Mouse (Mus musculus) small intestine, adult 2 months (tissue): Measurements from ENCODE around the gene Cldn15. TPM values are rescaled to one million over a fixed set of nuclear protein-coding genes. Genes with fewer than 3 reads are reported as not detected.

Experiments used
- H3K27ac ChIP-seq: fragments of 200-500 bp; 2 replicates; pipeline ENCODE4 v1.5.1; 2012; ENCODE audit warnings: low read depth, low read length, control low read depth, inconsistent platforms; ENCODE audit not compliant: insufficient read depth
- H3K27me3 ChIP-seq: fragments of 200-500 bp; 2 replicates; pipeline ENCODE4 v1.6.1; 2012; ENCODE audit warnings: mild to moderate bottlenecking, moderate library complexity, low read length, inconsistent platforms; ENCODE audit not compliant: control insufficient read depth, insufficient read depth
- H3K36me3 ChIP-seq: fragments of 200-500 bp; 2 replicates; pipeline ENCODE4 v1.6.1; 2012; ENCODE audit warnings: mild to moderate bottlenecking, low read length, control low read depth, inconsistent platforms; ENCODE audit not compliant: control insufficient read depth, insufficient read depth
- H3K4me1 ChIP-seq: fragments of 200-500 bp; 2 replicates; pipeline ENCODE4 v1.6.1; 2012; ENCODE audit warnings: low read length, inconsistent platforms, mixed read lengths; ENCODE audit not compliant: control insufficient read depth, insufficient read depth, insufficient read length
- H3K4me3 ChIP-seq: fragments of 200-500 bp; 2 replicates; pipeline ENCODE4 v1.5.1; 2012; ENCODE audit warnings: low read depth, mild to moderate bottlenecking, control low read depth, inconsistent platforms, low read length, moderate library complexity
- CTCF ChIP-seq: fragments of 200-500 bp; IDR thresholded peaks from 2 replicates; pipeline ENCODE4 v1.5.1; 2012; ENCODE audit warnings: low read depth, mild to moderate bottlenecking, control low read depth, inconsistent platforms, low read length, moderate library complexity, mixed read lengths; ENCODE audit not compliant: insufficient replicate concordance, insufficient read length; ENCODE audit errors: extremely low read depth
- POLR2A ChIP-seq: fragments of 200-500 bp; IDR thresholded peaks from 2 replicates; pipeline ENCODE4 v1.6.1; 2012; ENCODE audit warnings: low read depth, mild to moderate bottlenecking, control low read depth, inconsistent platforms, low read length, moderate library complexity
- WGBS: fragments of 180-500 bp; shearing (Covaris S2); methylation state at CpG from one replicate; pipeline ENCODE4 v1.1.7; 2018; 5-methylcytosine and 5-hydroxymethylcytosine counted together
- polyA plus RNA-seq: library from polyadenylated mRNA; depleted of rRNA; stranded (reverse); fragments of >200 nt; gene quantifications from 2 replicates; pipeline ENCODE4 v1.2.3, GENCODE M21; 2012; rRNA removed

Gene Cldn15
- 313 and 657 TPM in 2 replicates for polyA plus RNA-seq

- Histone ChIP-seq H3K36me3 (peaks cover 14% of the 10 kb centered on the region), H3K27me3 (no peaks in the 10 kb centered on the region), H3K4me3 (peak within 1 kb of the TSS; percentile 84), H3K27ac (peak within 1 kb of the TSS; percentile 99), H3K4me1 (peaks cover 38% of the 10 kb centered on the region)
- WGBS = 12% methylated on average over 6 of the region's 6 CpGs
- no peak for TF ChIP-seq CTCF
Measured at GRCm38 (mm10) chr5:136966331-136966730, at the start of gene Cldn15. TSS of gene Cldn15 (plus strand) at chr5:136966616.

DNA sequence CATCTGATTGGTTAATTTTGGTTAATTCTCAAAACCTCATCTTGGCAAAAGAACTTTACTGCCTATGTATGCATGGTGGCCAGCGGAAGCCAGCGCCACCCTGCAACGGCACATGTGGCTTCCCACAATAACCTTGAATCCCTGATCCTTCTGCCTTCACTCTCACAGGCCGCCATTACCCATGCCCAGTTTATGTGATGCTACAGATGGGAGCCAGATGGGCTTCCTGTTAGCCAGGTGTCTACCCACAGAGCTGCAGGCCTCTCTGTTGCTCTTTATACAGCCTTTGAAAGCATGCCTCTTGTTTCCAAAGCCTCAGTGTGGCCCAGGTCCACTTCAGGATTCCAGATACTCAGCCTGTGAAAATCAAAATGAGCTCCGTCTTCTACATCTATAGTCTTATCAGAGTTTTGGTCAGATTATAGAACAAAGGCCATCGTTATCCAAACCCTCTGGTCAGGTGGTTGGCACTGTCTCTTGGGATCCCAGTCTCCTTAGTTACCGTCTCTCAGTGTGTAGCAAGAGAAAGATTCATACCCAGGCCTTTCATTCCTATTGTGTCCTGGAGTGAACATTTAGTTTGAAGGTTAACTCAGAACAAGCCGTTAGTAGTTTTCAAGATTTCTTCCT lies 48.7 kb upstream of the Cldn15 start:
- TF ChIP-seq CTCF (no peak), POLR2A (no peak)
- WGBS = 94% methylated on average over 8 of the region's 8 CpGs
- H3K4me3 ChIP-seq = no peak overlapping the region
- peaks cover 6% of the 10 kb centered on the region for H3K36me3 ChIP-seq
- H3K27ac ChIP-seq = no peak overlapping the region
- peaks cover 8% of the 10 kb centered on the region; the same call in 1 of the 2 replicates for H3K4me1 ChIP-seq
- no peaks in the 10 kb centered on the region for H3K27me3 ChIP-seq

- H3K36me3 ChIP-seq = no peaks in the 10 kb centered on the region
- TF ChIP-seq CTCF (no peak), POLR2A (peak; percentile 67; the same call in 1 of the 2 replicates)
- WGBS = 1% methylated on average over 38 of the region's 38 CpGs
- no peaks in the 10 kb centered on the region for H3K27me3 ChIP-seq
- no peak overlapping the region for H3K27ac ChIP-seq
- peak overlapping the region; percentile 67 for H3K4me3 ChIP-seq
- peaks cover 13% of the 10 kb centered on the region; the same call in 1 of the 2 replicates for H3K4me1 ChIP-seq
Measured at GRCm38 (mm10) chr5:136918655-136919472, 47.6 kb upstream of the Cldn15 start.

DNA sequence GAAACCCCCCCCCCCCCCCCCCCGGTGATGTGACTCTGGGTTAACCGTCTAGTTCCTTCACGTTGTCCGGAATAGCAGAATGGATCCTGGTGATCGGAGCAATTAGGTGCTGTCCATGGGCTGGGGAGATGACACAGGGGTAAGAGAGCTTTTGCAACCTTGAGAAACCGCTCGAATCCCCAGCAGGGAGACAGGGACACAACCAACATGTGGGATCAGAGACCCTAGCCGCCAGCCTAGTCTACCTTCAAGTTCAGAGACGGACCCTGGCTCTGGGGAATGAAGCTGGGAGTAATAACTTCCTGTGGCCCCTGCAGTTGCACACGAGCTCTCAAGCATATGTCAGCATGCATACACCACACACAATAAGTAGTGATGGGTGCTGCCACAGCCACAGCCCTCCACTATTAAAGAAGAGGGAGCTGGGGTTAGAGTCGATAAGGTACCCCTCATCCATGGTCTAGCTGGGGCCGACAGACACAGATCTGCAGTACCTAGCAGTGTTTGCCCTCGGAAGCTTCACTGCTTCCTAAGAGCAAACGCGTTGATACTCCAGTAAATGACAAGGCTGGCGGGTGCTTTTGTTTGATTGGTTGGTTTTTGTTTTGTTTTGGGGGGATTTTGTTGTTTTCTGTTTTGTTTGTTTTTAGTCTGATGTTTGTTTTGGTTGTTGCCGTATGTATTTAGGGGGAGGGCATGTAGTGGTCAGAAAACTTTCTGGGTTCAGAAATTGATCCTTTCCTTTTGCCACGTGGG lies 46.7 kb upstream of the Cldn15 start:
- Histone ChIP-seq H3K27me3 (no peaks in the 10 kb centered on the region), H3K4me1 (peaks cover 19% of the 10 kb centered on the region), H3K27ac (no peak overlapping the region), H3K36me3 (no peaks in the 10 kb centered on the region), H3K4me3 (peak overlapping the region; percentile 67)
- TF ChIP-seq POLR2A = no peak
- TF ChIP-seq CTCF = no peak
- WGBS = 28% methylated on average over 17 of the region's 18 CpGs

DNA sequence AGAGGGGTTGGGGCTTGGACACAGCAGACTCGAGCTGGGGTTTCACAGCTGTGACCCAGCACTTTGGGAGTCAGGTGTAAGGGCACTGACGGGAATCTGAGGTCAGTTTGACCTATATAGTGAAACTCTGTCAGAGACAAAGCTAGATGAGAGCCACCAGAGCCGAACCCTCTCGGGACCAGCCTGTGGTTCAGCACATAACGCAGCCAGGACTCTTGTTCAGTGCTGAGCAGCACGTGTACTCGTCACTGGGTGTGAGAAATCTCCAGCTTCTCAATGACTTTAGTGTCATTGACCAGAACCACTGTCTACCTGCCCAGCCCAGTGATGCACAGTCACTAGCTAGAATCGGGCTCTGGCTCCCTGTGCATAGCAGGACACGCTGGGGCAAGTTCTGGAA lies 43.6 kb upstream of the Cldn15 start:
- peaks cover 7% of the 10 kb centered on the region; the same call in 1 of the 2 replicates for H3K36me3 ChIP-seq
- H3K27me3 ChIP-seq = no peaks in the 10 kb centered on the region
- peaks cover 31% of the 10 kb centered on the region for H3K4me1 ChIP-seq
- TF ChIP-seq POLR2A (no peak), CTCF (no peak)
- H3K27ac ChIP-seq = peak overlapping the region; percentile 77
- 90% methylated on average over 9 of the region's 9 CpGs for WGBS
- H3K4me3 ChIP-seq = no peak overlapping the region

DNA sequence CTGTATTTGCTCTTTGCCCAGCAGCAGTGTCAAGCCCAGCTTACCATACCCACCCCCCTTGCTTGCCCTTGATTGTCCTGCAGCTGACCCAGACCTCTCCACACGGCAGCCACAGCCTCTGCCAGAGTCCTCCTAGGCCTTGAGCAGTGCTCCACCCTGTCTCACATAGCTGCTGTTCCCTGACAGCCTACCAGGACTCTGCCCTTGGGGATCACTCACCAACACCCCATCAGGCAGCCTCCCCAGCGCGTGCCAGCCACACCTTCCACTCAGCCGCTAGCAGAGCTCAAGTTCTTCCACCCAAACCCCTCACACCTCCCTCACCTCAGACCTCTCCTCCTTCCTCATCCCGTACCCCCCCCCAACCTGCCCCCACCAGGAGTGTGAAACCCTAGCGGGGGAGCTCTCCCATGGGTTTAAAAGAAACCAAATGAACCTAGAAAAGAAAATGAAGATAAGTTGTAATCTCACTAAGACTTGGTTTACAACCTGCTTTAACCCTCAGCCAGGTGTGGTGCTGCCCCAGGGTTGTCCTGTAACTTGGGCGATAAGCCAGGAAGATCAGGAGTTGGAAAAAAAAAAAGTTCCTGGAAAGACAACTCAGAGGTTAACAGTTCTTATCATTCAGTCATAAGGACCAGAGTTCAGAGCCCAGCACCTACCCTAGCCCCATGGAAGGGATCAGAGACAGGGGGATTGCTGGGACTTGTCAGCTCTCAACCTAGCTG lies 42.5 kb upstream of the Cldn15 start:
- no peak for TF ChIP-seq CTCF
- peaks cover 37% of the 10 kb centered on the region for H3K4me1 ChIP-seq
- 30% methylated on average over 7 of the region's 7 CpGs for WGBS
- peak overlapping the region; percentile 40 for H3K4me3 ChIP-seq
- H3K36me3 ChIP-seq = peaks cover 9% of the 10 kb centered on the region; the same call in 1 of the 2 replicates
- H3K27me3 ChIP-seq = no peaks in the 10 kb centered on the region
- peak overlapping the region; percentile 92 for H3K27ac ChIP-seq

DNA sequence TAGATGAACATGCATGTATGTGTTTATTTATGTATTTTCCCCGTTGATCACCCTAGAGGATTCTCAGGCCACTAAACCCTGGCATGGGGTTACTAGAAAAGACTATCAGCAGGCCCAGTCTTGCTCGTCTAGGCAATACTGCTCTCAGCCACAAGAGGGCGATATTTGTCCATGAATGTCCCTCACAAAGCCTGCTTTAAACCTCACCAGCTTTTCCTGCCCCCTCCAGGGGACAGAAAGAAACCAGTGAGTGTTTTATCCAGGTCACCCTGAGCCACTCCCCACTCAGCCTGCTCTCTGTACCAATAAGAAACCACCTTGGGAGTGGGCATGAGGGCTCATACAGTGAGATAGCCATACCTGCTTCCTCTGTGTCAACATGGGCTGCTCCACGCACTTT lies 37.3 kb upstream of the Cldn15 start:
- H3K4me3 ChIP-seq = no peak overlapping the region
- 12% methylated on average over 4 of the region's 4 CpGs for WGBS
- no peaks in the 10 kb centered on the region for H3K27me3 ChIP-seq
- peaks cover 37% of the 10 kb centered on the region for H3K4me1 ChIP-seq
- TF ChIP-seq POLR2A (no peak), CTCF (peak; percentile 84; the same call in 1 of the 2 replicates)
- peak overlapping the region; percentile 96; the same call in 1 of the 2 replicates for H3K27ac ChIP-seq
- H3K36me3 ChIP-seq = peaks cover 9% of the 10 kb centered on the region; the same call in 1 of the 2 replicates
